Mouse (Mus musculus): ENCODE results near the gene Negr1.

Gene Negr1

GRCm38 (mm10) chr3:156903925-156904576 lies 342.5 kb downstream of the Negr1 start:
- in situ Hi-C loops (cut with MseI, MboI): no loop called here

DNA sequence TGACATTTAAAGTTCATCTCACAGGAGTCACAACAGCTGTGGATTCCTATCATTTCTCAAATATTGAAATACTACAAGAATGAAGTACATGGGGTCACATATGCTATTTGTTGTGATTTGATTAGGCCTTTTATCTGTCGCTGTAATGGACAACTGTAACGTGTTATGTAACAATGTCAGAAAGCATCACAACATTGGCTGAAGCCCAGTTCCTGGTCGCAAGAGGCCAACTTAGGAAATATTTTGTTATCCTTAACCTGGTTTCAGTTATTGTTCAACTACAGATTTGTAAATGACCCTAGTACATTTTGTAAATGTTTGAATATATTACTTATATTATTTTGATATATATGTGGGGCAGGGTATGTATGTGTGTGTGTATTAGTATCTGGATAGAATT lies 351.2 kb downstream of the Negr1 start:
- in situ Hi-C loops (cut with MseI, MboI): no loop called here

- in situ Hi-C loops (cut with MseI, MboI): no loop called here
These were observed 359.8 kb downstream of the Negr1 start for GRCm38 (mm10) chr3:156921369-156921768.

DNA sequence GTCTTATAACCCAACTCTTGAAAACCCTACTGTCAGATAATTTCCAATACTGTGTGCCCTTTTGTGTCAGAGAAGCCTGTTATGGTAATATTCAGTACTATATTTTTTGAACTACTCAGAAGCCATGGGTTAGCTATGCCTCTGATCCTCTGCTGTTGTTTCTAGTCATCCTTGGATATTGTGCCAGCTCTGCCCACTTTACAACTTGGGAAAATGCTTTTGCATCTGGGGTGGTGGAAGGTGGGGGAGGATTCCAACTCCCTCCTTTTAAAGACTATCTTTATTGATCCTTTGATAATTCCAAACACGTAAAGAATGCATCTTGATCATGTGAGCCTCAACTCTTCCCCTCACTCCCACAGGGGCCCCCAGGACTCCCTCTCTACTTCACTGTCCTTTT lies 361.6 kb downstream of the Negr1 start:
- in situ Hi-C loops (cut with MseI, MboI): no loop called here

- in situ Hi-C loops (cut with MseI, MboI): no loop called here
These were observed 363.5 kb downstream of the Negr1 start for GRCm38 (mm10) chr3:156925102-156925501.

- in situ Hi-C loops (cut with MseI, MboI): no loop called here
These were observed 366.9 kb downstream of the Negr1 start for GRCm38 (mm10) chr3:156928396-156929061.

- in situ Hi-C loops (cut with MseI, MboI): no loop called here
These were observed 367.4 kb downstream of the Negr1 start for GRCm38 (mm10) chr3:156929062-156929397.

DNA sequence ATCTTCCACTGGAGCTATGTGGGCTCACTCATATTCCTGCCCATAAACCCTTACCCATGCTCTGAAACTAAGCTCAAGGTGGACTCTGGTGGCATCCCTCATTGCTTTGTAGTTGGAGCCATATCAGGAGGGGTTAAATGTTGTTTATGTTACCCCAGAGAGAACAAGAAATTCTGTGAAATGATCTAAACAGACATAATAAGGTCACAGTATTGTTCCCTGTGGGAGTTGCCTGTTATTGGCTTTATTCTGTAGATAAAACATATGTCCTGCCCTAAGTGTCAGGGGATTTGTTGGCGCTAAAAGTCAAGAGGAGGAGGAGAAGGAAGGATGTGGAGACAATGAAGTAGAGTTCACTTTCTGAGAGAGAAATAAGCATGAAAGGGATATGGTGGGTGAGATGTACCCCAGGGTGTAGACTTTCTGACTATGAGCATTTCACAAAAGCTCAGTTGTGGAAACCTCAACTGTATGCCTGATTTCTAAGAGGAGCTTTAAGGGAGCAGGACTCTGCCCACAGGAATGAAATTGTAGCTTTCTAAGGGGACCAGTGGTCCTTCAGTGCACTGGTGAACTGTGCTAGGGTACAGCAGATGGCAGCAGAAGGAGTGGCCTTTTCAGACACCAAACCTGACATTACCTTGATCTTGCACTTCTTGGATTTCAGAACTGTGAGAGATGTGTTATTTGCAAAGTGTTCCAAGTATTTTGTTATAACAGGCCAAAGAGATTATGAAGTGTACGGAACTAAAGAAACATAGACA lies 368.3 kb downstream of the Negr1 start:
- in situ Hi-C loops (cut with MseI, MboI): no loop called here

DNA sequence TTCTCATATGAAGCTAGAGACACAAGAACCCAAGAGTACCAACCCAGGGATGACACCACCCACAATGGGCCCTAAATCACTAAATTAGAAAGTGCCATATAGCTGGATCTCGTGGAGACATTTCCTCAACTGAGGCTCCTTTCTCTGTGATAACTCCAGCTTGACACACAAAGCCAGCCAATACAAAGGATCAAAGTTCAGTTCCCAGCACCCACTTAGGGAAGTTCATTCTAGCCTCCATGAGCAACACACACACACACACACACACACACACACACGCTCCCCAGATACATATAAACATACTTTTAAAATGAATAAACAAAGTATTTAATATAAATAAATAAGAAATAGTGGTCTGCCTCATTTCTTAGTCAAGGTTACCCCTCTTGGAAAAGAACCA lies 369.4 kb downstream of the Negr1 start:
- in situ Hi-C loops (cut with MseI, MboI): no loop called here

DNA sequence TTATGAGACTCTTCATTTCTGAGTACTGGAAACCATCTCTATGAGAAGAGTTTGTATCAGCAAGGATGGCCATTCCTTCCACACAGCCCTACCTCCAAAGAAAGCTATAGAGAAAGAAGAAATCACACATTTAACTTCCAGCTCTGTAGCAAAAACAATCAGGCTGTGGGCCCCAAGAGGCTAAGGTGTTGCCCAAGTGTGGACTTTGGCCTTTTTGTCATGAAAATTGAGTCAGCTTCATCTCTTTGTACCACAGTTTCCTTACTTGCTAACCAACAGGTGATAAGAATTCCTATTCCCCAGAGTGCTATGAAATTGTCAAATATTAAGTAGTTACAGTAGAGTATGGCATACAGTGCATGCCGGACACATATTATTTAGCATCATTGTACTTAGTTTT lies 369.9 kb downstream of the Negr1 start:
- in situ Hi-C loops (cut with MseI, MboI): no loop called here

DNA sequence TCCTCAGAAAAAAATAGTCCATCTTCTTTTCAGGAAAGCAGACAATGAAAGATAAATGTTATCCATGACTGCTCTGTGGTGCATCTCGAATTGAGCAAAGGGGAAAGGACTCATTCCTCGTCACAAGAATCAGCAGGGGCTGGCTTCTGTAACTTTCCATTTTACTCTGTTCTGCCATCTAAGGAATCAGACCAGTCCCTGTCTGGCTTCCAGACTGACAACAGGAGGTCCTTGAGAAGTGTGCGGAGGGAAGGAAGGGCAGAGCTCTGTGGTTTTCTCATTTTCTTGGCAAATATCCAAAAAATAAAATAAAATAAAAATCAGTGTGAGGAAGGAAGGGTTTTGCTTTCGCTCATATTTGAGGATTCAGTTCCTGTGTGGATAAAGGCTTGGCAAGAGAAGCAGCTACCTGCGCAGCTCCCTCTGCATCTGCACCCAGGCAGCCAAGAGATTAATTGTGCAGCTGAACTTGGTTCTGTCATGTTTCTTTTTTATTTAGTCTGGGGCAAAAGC lies 373.2 kb downstream of the Negr1 start:
- in situ Hi-C loops (cut with MseI, MboI): no loop called here

DNA sequence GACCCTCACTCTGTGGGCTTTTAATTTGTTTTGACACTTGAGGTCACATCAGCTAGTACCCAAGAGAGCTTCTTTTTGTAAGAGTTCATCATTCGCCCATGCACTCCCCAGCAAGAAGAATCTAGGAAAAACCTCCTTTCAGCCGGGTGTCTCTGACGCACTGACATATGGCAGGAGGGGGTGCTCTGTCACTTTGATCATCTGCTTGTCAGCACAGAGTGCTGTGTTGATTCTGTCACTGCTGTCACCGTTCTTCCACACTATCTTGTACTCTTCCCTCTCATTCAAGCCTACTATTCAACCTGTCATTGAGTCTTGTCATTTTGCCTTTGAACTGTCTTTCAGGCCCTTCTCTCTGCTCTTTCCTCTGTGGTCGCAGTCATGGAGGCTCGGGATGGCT lies 385.8 kb downstream of the Negr1 start:
- in situ Hi-C loops (cut with MseI, MboI): no loop called here

DNA sequence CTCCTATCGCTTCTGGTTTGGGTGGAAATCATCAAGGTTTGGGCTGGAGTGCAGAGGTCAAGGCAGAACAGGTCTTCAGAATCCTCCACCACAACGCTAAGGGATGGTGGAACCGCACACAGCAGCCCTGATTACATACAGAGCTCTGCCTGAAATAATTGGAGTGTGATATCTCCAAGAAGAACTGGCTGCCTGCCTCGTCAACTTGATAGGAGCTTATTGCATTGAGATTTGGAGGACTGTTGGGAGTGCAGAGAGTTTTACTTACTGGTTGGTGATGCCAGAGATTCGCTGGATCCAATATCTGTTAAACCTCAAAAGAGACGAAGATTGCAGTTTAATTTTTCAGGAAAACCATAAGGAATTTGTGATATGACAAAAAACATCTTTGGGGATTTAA lies 391.4 kb downstream of the Negr1 start:
- in situ Hi-C loops (cut with MseI, MboI): no loop called here

DNA sequence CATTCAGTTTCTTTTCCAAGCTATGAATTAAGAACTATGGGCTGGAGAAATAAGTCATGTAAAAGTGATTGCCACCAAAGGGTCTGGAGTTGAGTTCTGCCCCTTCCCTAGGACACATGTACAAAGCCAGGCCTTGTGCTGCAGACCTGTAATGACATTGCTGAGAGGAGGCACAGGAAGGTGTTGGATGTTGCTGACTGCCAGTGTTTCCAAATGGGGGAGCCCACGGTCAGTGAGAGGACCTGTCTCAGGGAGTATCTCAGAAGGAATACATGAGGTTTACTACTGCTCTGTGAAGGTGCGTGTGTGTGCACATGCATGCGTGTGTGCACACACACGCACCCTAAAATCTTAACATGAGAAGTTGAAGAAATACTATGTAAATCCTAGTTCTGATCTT lies 393.5 kb downstream of the Negr1 start:
- in situ Hi-C loops (cut with MseI, MboI): no loop called here

GRCm38 (mm10) chr3:156958640-156959039 lies 397.0 kb downstream of the Negr1 start:
- in situ Hi-C loops (cut with MseI, MboI): no loop called here

DNA sequence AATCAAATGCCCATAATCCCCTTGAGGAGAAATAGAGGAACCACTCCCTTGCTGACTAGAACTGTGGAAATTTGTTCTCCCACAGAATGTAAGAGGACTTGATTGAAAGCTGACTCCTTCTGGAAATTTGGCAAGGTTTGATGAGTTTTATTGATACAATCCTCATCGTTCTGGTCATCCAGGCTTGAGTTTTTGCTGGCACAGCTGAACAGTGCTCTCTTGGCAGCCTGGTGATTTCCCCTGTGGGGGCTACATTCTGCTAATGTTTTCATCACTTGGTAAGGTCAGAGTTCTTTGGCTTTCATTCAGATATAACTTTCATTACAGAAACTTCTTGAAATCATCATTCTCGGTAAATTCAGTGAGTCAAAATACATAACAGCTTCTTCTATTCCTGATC lies 407.2 kb downstream of the Negr1 start:
- in situ Hi-C loops (cut with MseI, MboI): no loop called here

DNA sequence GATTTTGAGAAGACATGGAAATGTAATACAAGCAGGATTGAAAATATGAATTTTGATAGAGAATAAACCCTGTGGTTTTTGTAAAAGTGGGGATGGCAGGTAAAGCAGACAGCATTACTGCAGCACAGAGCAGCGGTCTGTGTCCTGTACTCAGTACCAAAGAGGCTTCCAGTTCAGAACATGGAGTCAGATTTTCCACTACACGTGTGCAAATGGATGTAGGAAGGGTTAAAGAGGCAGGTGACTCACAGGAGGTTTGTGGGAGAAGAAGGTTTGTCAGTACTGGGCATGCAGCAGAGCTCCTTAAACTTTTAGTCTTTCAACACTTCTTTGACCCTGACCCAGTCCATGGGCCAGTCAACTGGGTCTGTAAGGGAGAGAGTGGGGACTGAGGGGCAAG lies 409.5 kb downstream of the Negr1 start:
- in situ Hi-C loops (cut with MseI, MboI): no loop called here

DNA sequence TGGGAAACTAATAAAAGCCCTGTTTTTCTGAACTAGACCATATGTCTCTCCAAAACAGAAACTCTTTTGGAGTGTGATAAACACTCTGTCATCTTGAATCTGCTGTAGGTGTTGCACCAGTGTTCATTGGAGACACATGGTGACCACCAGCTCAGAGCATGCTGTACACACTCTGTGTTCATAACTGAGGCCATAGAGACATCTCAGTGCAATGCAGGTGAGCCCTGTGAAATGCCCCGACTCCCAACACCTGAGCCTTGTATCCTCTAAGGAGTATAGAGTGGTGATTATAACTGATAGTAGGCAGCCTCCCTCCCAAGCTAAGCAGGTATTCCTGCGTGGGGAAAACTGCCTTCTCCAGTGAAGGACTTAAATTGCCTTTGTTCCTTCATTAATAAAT lies 415.2 kb downstream of the Negr1 start:
- in situ Hi-C loops (cut with MseI, MboI): no loop called here

DNA sequence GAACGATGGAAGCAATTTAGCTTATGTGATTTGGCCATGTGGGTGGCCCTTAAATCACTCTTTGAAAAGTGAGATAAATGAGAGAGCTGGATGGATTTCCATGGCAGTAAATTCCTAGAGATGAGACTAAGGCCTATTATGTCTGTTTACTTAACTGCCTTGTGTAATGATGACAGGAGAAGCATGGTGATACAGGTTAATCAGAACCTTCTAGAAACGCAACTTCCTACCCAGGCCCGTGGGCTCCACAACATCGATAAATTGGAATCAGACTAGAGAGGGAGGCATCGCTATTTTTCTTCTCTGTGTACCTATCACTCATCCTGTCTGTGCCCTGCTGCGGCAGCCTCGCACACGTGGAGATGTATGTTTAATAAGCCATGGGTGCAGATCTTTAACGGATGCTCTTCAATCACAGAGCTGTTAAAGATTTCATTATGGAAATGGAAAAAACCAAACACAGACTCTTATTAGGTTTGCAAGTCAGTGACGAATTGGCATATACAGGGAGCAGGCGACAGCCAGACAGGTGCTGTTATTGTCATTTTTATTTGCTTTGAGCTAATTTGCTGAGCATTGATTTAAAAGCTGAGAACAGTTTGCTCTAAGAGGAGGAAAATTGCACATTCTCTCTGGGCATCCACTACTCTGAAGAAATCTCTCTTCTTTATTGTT lies 418.6 kb downstream of the Negr1 start:
- in situ Hi-C loops (cut with MseI, MboI): no loop called here

DNA sequence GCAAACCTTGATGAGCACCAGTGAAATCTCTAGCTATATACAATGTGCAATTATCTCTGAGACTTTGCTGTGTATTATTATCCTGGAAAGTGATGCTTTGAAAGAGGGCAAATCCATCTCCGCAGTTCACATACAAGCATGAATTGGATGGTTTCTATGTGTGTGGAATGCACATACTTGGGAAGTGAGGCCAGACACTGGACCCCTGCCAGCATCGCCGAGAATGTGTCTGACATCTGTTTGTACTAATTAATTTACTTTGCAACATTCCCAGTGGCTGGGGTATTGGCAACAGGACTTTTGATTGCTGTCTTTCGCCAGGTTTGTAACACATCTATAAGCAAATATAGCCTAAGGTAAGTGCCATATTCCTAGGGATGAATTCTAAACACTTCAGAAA lies 420.5 kb downstream of the Negr1 start:
- in situ Hi-C loops (cut with MseI, MboI): no loop called here

- in situ Hi-C loops (cut with MseI, MboI): no loop called here
These were observed 425.5 kb downstream of the Negr1 start for GRCm38 (mm10) chr3:156987113-156987512.

- in situ Hi-C loops (cut with MseI, MboI): no loop called here
These were observed 430.6 kb downstream of the Negr1 start for GRCm38 (mm10) chr3:156992171-156992570.

Measured in mouse trophoblast stem cell (cell line).